Mouse (Mus musculus): ENCODE data around the gene Lpar1. TPM values are rescaled to one million over a fixed set of nuclear protein-coding genes. Genes with fewer than 3 reads are reported as not detected.

The Lpar1 gene
- polyA plus RNA-seq, 1 experiment = 47.0 TPM

GRCm38 (mm10) chr4:58511554-58511953, 42.1 kb downstream of the Lpar1 start:
- 0 out of 2 replicates have a peak, but pooled peaks cover 2% of the 10 kb centered on the region for H3K36me3 ChIP-seq (ENCODE audit: control insufficient read depth, insufficient read depth, low read length)
- H3K27ac ChIP-seq (ENCODE audit: insufficient read depth, low read depth, low read length) = no peak overlapping the region
- no peak for TF ChIP-seq CTCF (IDR thresholded peaks at IDR 0.05; ENCODE audit: extremely low read depth, insufficient read length, insufficient replicate concordance, low read depth, low read length)
- TF ChIP-seq POLR2A (IDR thresholded peaks at IDR 0.05; ENCODE audit: low read depth, low read length) = no peak
- H3K27me3 ChIP-seq (ENCODE audit: control insufficient read depth, insufficient read depth, low read length) = no peaks in the 10 kb centered on the region
- H3K4me3 ChIP-seq (ENCODE audit: low read depth, low read length) = no peak overlapping the region
- H3K4me1 ChIP-seq (ENCODE audit: control insufficient read depth, insufficient read depth, insufficient read length, low read length) = peaks cover 24% of the 10 kb centered on the region; the same call in 1 of the 2 replicates
- 12% methylated on average over 3 of the region's 3 CpGs for WGBS

- Histone ChIP-seq H3K4me1 (ENCODE audit: control insufficient read depth, insufficient read depth, insufficient read length, low read length) (peaks cover 28% of the 10 kb centered on the region; the same call in 1 of the 2 replicates), H3K36me3 (ENCODE audit: control insufficient read depth, insufficient read depth, low read length) (peaks cover 4% of the 10 kb centered on the region; the same call in 1 of the 2 replicates), H3K27ac (ENCODE audit: insufficient read depth, low read depth, low read length) (no peak overlapping the region), H3K4me3 (ENCODE audit: low read depth, low read length) (no peak overlapping the region), H3K27me3 (ENCODE audit: control insufficient read depth, insufficient read depth, low read length) (no peaks in the 10 kb centered on the region)
- TF ChIP-seq CTCF (IDR thresholded peaks at IDR 0.05; ENCODE audit: extremely low read depth, insufficient read length, insufficient replicate concordance, low read depth, low read length) (no peak), POLR2A (IDR thresholded peaks at IDR 0.05; ENCODE audit: low read depth, low read length) (no peak)
- 39% methylated on average over 7 of the region's 7 CpGs for WGBS
Measured at GRCm38 (mm10) chr4:58508833-58509232, 44.9 kb downstream of the Lpar1 start.

DNA sequence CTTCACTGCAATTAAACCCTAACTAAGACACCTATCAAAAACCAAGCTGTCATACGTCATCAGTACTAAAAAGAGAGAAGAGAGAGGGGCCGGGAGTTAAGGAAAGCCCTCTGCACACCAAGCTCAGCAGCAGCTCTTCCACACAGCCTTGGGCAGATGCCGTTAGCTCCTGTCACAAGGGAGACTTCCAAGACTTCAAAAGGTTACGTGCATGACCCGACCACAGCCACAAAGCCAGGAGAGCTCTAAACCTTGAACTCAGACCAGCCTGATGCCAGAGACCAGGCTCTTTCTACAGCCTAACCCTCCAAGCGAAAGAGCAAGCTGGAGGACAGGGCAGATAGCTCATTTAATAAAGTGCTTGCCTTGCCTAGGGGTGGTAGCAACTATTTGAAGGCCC, 46.2 kb downstream of the Lpar1 start:
- H3K4me1 ChIP-seq (ENCODE audit: control insufficient read depth, insufficient read depth, insufficient read length, low read length) = peaks cover 28% of the 10 kb centered on the region; the same call in 1 of the 2 replicates
- H3K36me3 ChIP-seq (ENCODE audit: control insufficient read depth, insufficient read depth, low read length) = peaks cover 10% of the 10 kb centered on the region
- no peak overlapping the region for H3K4me3 ChIP-seq (ENCODE audit: low read depth, low read length)
- H3K27me3 ChIP-seq (ENCODE audit: control insufficient read depth, insufficient read depth, low read length) = no peaks in the 10 kb centered on the region
- 91% methylated on average over 6 of the region's 6 CpGs for WGBS
- H3K27ac ChIP-seq (ENCODE audit: insufficient read depth, low read depth, low read length) = no peak overlapping the region
- TF ChIP-seq CTCF (IDR thresholded peaks at IDR 0.05; ENCODE audit: extremely low read depth, insufficient read length, insufficient replicate concordance, low read depth, low read length) (no peak), POLR2A (IDR thresholded peaks at IDR 0.05; ENCODE audit: low read depth, low read length) (no peak)

- no peak overlapping the region for H3K4me3 ChIP-seq (ENCODE audit: low read depth, low read length)
- TF ChIP-seq CTCF (IDR thresholded peaks at IDR 0.05; ENCODE audit: extremely low read depth, insufficient read length, insufficient replicate concordance, low read depth, low read length) = no peak
- TF ChIP-seq POLR2A (IDR thresholded peaks at IDR 0.05; ENCODE audit: low read depth, low read length) = no peak
- H3K36me3 ChIP-seq (ENCODE audit: control insufficient read depth, insufficient read depth, low read length) = peaks cover 13% of the 10 kb centered on the region
- H3K4me1 ChIP-seq (ENCODE audit: control insufficient read depth, insufficient read depth, insufficient read length, low read length) = peaks cover 24% of the 10 kb centered on the region; the same call in 1 of the 2 replicates
- no peaks in the 10 kb centered on the region for H3K27me3 ChIP-seq (ENCODE audit: control insufficient read depth, insufficient read depth, low read length)
- 84% methylated on average over 4 of the region's 4 CpGs for WGBS
- H3K27ac ChIP-seq (ENCODE audit: insufficient read depth, low read depth, low read length) = no peak overlapping the region
Measured at GRCm38 (mm10) chr4:58506539-58507527, 46.9 kb downstream of the Lpar1 start.

- Histone ChIP-seq H3K4me3 (ENCODE audit: low read depth, low read length) (no peak overlapping the region), H3K27ac (ENCODE audit: insufficient read depth, low read depth, low read length) (no peak overlapping the region), H3K27me3 (ENCODE audit: control insufficient read depth, insufficient read depth, low read length) (no peaks in the 10 kb centered on the region), H3K36me3 (ENCODE audit: control insufficient read depth, insufficient read depth, low read length) (peaks cover 18% of the 10 kb centered on the region), H3K4me1 (ENCODE audit: control insufficient read depth, insufficient read depth, insufficient read length, low read length) (peaks cover 16% of the 10 kb centered on the region; the same call in 1 of the 2 replicates)
- 94% methylated on average over 2 of the region's 2 CpGs for WGBS
- TF ChIP-seq CTCF (IDR thresholded peaks at IDR 0.05; ENCODE audit: extremely low read depth, insufficient read length, insufficient replicate concordance, low read depth, low read length) = no peak
- TF ChIP-seq POLR2A (IDR thresholded peaks at IDR 0.05; ENCODE audit: low read depth, low read length) = no peak
Measured at GRCm38 (mm10) chr4:58504250-58504649, 49.4 kb downstream of the Lpar1 start.

DNA sequence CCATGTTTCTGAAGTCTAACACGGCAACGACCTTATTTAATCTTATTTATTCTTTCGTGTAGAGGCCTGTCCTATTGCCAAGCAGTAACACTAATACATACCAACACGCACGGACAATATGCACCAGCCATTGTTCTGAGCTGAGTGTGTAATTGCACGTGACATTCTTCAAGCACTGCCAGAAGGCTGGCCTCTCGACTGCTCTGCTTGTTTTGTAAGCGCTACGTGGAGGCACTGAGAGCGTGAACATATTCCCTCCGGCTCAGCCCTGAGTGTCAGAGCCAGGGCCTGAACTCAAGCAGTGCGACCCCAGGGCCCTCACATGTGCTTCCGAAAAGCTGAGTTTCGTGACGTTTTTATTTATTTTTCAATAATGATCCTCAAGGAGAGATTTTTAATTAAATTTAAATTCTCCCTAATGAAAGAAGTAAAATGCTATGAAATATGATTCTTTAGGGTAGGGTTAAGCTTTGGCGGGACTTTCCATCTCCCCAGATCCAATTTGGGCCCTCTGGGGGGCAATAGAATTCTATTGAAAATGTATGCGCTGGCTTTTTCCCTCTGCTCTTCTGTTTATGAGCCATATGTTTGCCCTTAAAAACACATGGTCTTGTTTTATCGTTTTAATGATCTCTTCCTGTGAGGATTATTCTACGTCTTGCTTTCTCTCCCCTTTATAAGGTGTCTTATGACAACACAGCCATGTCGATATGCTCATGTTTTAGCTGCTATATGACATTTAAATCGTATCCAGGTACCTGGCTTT, 52.5 kb downstream of the Lpar1 start:
- H3K27me3 ChIP-seq (ENCODE audit: control insufficient read depth, insufficient read depth, low read length) = no peaks in the 10 kb centered on the region
- no peak overlapping the region for H3K4me3 ChIP-seq (ENCODE audit: low read depth, low read length)
- TF ChIP-seq POLR2A (IDR thresholded peaks at IDR 0.05; ENCODE audit: low read depth, low read length) (no peak), CTCF (IDR thresholded peaks at IDR 0.05; ENCODE audit: extremely low read depth, insufficient read length, insufficient replicate concordance, low read depth, low read length) (no peak)
- WGBS = 88% methylated on average over 21 of the region's 21 CpGs
- peaks cover 18% of the 10 kb centered on the region for H3K36me3 ChIP-seq (ENCODE audit: control insufficient read depth, insufficient read depth, low read length)
- H3K4me1 ChIP-seq (ENCODE audit: control insufficient read depth, insufficient read depth, insufficient read length, low read length) = peaks cover 2% of the 10 kb centered on the region; the same call in 1 of the 2 replicates
- H3K27ac ChIP-seq (ENCODE audit: insufficient read depth, low read depth, low read length) = no peak overlapping the region
